Mouse (Mus musculus) limb, embryonic 12.5 days (tissue): ENCODE results near the gene Hmgb2. TPM values are rescaled to one million over a fixed set of nuclear protein-coding genes. Genes with fewer than 3 reads are reported as not detected.

ENCODE experiments used
- ATAC-seq: fragments of 200-750 bp; cut with Nextera tagmentation; 2 replicates; pipeline ENCODE4 v1.8.0; 2017; ENCODE audit warnings: low read depth, moderate TSS enrichment; ENCODE audit not compliant: insufficient number of reproducible peaks, insufficient read depth, low FRiP score, low TSS enrichment
- H3K27ac ChIP-seq: fragments of 300-500 bp; sonication (generic); 2 replicates; pipeline ENCODE4 v1.5.1; 2016; ENCODE audit warnings: mild to moderate bottlenecking, moderate library complexity
- H3K27me3 ChIP-seq: fragments of 300-500 bp; sonication (generic); 2 replicates; pipeline ENCODE4 v1.6.1; 2016; ENCODE audit warnings: mild to moderate bottlenecking, moderate library complexity
- H3K36me3 ChIP-seq: fragments of 300-500 bp; sonication (generic); 2 replicates; pipeline ENCODE4 v1.6.1; 2016; ENCODE audit warnings: mild to moderate bottlenecking, moderate library complexity
- H3K4me1 ChIP-seq: fragments of 300-500 bp; sonication (generic); replicated peaks from 2 replicates; pipeline ENCODE4 v1.6.1; 2016
- H3K4me2 ChIP-seq: fragments of 300-500 bp; sonication (generic); 2 replicates; pipeline ENCODE4 v1.6.1; 2016; ENCODE audit warnings: mild to moderate bottlenecking, moderate library complexity
- H3K4me3 ChIP-seq: fragments of 300-500 bp; sonication (generic); replicated peaks from 2 replicates; pipeline ENCODE4 v1.5.1; 2016; ENCODE audit warnings: mild to moderate bottlenecking
- H3K9ac ChIP-seq: fragments of 300-500 bp; sonication (generic); replicated peaks from 2 replicates; pipeline ENCODE4 v1.6.1; 2016; ENCODE audit warnings: mild to moderate bottlenecking, moderate library complexity
- H3K9me3 ChIP-seq: fragments of 300-500 bp; sonication (generic); 2 replicates; pipeline ENCODE4 v1.6.1; 2016; ENCODE audit warnings: mild to moderate bottlenecking, moderate library complexity
- WGBS: fragments of 180-500 bp; shearing (Covaris S2); methylation state at CpG from one replicate; pipeline ENCODE4 v1.1.7; 2016; 5-methylcytosine and 5-hydroxymethylcytosine counted together
- polyA plus RNA-seq: library from polyadenylated mRNA; unstranded; fragments of >200 nt; fragmentation: Nextera tagmentation; extraction: Ambion mirVana; gene quantifications from 2 replicates; pipeline ENCODE4 v1.2.1, GENCODE M21; 2016

The Hmgb2 gene
- polyA plus RNA-seq, 1 experiment from 2014 or later, result 630 TPM

DNA sequence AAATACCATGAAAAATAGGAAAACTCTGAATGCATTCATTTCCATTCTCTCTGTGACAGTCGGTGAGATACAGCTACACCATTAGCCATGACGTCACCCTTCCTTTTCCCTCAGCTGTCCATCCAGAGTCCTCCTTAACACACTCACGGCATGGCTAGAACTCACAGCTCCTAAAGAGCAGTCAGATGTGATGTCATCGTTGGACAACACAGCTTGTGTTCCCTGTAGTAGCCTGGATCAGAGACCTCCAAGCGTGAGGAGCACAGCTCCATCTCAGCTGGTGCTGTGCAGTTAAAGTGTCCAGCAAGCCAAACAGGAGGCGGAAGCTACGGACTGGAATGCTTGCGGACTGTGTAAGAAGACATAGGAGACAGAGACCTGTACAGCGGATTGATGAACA is 49.2 kb downstream of the Hmgb2 start:
- no peaks in the 10 kb centered on the region for H3K4me1 ChIP-seq
- no peaks in the 10 kb centered on the region for H3K27me3 ChIP-seq
- no peak overlapping the region for H3K27ac ChIP-seq
- no peak for ATAC-seq
- H3K36me3 ChIP-seq, result peaks cover 7% of the 10 kb centered on the region; the same call in 1 of the 2 replicates
- no peak overlapping the region for H3K4me2 ChIP-seq
- H3K4me3 ChIP-seq, result no peak overlapping the region
- 91% methylated on average over 9 of the region's 9 CpGs for WGBS
- no peak overlapping the region for H3K9ac ChIP-seq
- H3K9me3 ChIP-seq, result no peaks in the 10 kb centered on the region

DNA sequence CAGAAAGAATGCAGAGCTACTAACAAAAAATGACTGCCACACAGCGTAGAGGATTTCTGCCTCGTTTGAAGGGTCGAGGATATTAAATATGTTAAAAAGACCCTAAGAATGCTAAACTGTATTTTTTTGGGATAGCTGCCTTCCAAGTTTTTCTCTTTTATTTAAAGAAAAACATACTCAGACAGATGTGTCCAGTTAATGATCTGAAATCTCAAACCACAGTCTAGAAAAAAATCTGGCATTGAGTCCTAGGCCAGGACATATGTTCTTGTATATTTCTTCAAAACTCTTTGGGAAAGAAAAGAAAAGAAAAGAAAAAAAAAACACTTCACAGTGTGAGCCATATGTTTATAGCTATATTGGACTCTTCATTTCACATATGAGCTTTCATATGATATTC is 51.0 kb downstream of the Hmgb2 start:
- peaks cover 7% of the 10 kb centered on the region; the same call in 1 of the 2 replicates for H3K36me3 ChIP-seq
- no peaks in the 10 kb centered on the region for H3K9me3 ChIP-seq
- no peak overlapping the region for H3K27ac ChIP-seq
- ATAC-seq, result no peak
- H3K4me3 ChIP-seq, result no peak overlapping the region
- 84% methylated on average over 3 of the region's 3 CpGs for WGBS
- H3K27me3 ChIP-seq, result no peaks in the 10 kb centered on the region
- no peak overlapping the region for H3K4me2 ChIP-seq
- no peak overlapping the region for H3K9ac ChIP-seq
- H3K4me1 ChIP-seq, result no peaks in the 10 kb centered on the region

DNA sequence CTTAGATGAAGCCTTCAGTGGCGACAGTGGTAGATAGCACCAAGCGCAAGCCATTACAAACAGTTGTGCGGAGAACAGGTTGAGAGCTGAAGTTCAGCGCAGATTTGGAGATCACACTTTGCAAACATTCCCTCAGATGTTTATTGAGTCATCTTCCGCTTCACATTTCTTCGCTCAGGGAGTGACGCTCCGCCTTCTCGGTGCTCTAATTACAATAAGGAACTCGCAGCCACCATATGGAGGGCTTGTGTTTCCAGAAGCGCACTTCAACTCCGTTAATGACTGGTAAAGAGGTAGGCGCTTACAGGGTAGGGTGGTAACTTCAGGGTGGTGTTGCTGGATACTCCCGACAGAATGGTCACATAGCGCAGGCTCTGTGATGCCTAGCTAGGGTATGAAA is 52.0 kb downstream of the Hmgb2 start:
- Histone ChIP-seq H3K9me3 (no peaks in the 10 kb centered on the region), H3K36me3 (peaks cover 7% of the 10 kb centered on the region; the same call in 1 of the 2 replicates), H3K9ac (no peak overlapping the region), H3K4me2 (no peak overlapping the region), H3K27me3 (no peaks in the 10 kb centered on the region), H3K4me1 (no peaks in the 10 kb centered on the region), H3K27ac (no peak overlapping the region), H3K4me3 (no peak overlapping the region)
- WGBS, result 85% methylated on average over 15 of the region's 15 CpGs
- ATAC-seq, result no peak

DNA sequence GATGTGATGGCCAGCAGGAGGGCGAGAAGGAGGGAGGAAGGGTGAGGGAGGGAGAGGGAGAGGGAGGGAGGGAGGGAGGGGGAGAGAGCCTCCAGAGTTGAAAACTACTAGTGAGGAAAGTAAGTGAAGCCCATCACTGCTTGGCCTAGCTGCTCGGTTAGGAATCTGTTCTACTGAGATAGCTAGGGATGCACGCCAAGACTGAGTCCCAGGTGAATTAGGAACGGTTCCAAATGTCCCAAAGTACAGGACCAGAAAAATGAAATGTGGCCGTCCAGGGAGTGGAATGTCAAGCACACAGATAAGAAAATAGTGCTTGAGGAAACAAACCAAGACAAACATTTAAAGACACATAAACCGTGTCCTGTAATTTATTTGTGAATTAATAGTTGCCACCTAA is 53.3 kb downstream of the Hmgb2 start:
- Histone ChIP-seq H3K4me2 (no peak overlapping the region), H3K9me3 (no peaks in the 10 kb centered on the region), H3K27ac (no peak overlapping the region), H3K4me1 (peaks cover 6% of the 10 kb centered on the region; the same call in 1 of the 2 replicates), H3K27me3 (no peaks in the 10 kb centered on the region), H3K4me3 (no peak overlapping the region), H3K9ac (no peak overlapping the region), H3K36me3 (peaks cover 7% of the 10 kb centered on the region; the same call in 1 of the 2 replicates)
- no peak for ATAC-seq
- WGBS, result 81% methylated on average over 6 of the region's 6 CpGs

Other genes with a start within 250 kb of the Hmgb2 start
- gene Hand2, start 190.9 kb upstream of the Hmgb2 start, polyA plus RNA-seq, result 19.6 and 23.7 TPM in 2 replicates
- 3.9 and 4.4 TPM in 2 replicates for gene Scrg1, start 56.0 kb upstream of the Hmgb2 start, polyA plus RNA-seq
- gene Sap30, start 24.0 kb upstream of the Hmgb2 start, polyA plus RNA-seq, result 79.7 and 87.7 TPM in 2 replicates
- 15.8 and 16.7 TPM in 2 replicates for gene Galnt7, start 141.1 kb downstream of the Hmgb2 start, polyA plus RNA-seq